8 mouse cellular contexts compared by ENCODE assay signal in genomic region chr6:39562166-39563015, GRCm38 (mm10). TPM values are rescaled to one million over a fixed set of nuclear protein-coding genes. Genes with fewer than 3 reads are reported as not detected.
A peak's percentile ranks its signal among the peaks of the same experiment; 100 is the strongest.
DNase-seq lines count a peak whose midpoint lies in the region; ATAC-seq and TF ChIP-seq lines count a peak whose summit lies in the region.

No protein-coding gene starts in this region.

- intact Hi-C loops in heart, postnatal 14 days (cut with DNase I) = loop anchor here (1.0 to 5.0 kb wide), 2 partner anchors 35 to 99 kb away; no protein-coding TSS in a partner anchor

- 0 out of 2 replicates have a peak overlapping the region, but pooled peaks have one; percentile 3 for H3K9ac ChIP-seq in ES-E14 (ENCODE audit: insufficient read depth, low read depth, low read length, poor library complexity, severe bottlenecking)
- H3K9ac ChIP-seq in forebrain, embryonic 14.5 days (ENCODE audit: low read length) = no peak overlapping the region
- H3K9ac ChIP-seq in liver, embryonic 15.5 days = no peak overlapping the region
- H3K9ac ChIP-seq in neural tube, embryonic 12.5 days = no peak overlapping the region

- H3K36me3 ChIP-seq in ES-E14 (ENCODE audit: control insufficient read depth, insufficient read depth, low read length, poor library complexity, severe bottlenecking) = no peaks in the 10 kb centered on the region
- H3K36me3 ChIP-seq in forebrain, embryonic 14.5 days (ENCODE audit: control insufficient read depth, insufficient read depth, low read length) = no peaks in the 10 kb centered on the region
- no peaks in the 10 kb centered on the region for H3K36me3 ChIP-seq in liver, embryonic 15.5 days (replicated peaks)
- H3K36me3 ChIP-seq in neural tube, embryonic 12.5 days = no peaks in the 10 kb centered on the region
- no peaks in the 10 kb centered on the region for H3K36me3 ChIP-seq in testis, adult 2 months (ENCODE audit: control insufficient read depth, insufficient read depth, low read length)

- peak overlapping the region; percentile 20 to 62; a peak in 3 of 4 replicates for H3K4me3 ChIP-seq in ES-E14 (ENCODE audit: insufficient read depth in 1 of 2, low read depth in 1 of 2, low read length in 2 of 2, poor library complexity in 1 of 2, severe bottlenecking in 1 of 2)
- no peak overlapping the region for H3K4me3 ChIP-seq in forebrain, embryonic 14.5 days (ENCODE audit: low read depth, low read length)
- H3K4me3 ChIP-seq in liver, embryonic 15.5 days (replicated peaks) = peak overlapping the region; percentile 37
- H3K4me3 ChIP-seq in neural tube, embryonic 12.5 days = 0 out of 2 replicates have a peak overlapping the region, but pooled peaks have one; percentile 3
- H3K4me3 ChIP-seq in testis, adult 2 months (ENCODE audit: control insufficient read depth, low read depth, low read length) = no peak overlapping the region

- no peaks in the 10 kb centered on the region for H3K27me3 ChIP-seq in forebrain, embryonic 14.5 days (replicated peaks; ENCODE audit: control insufficient read depth, insufficient read depth, low read length)
- peaks cover 27% of the 10 kb centered on the region for H3K27me3 ChIP-seq in liver, embryonic 15.5 days
- no peaks in the 10 kb centered on the region for H3K27me3 ChIP-seq in neural tube, embryonic 12.5 days (replicated peaks)
- no peaks in the 10 kb centered on the region for H3K27me3 ChIP-seq in testis, adult 2 months (ENCODE audit: control insufficient read depth, insufficient read depth, low read length)

- TF ChIP-seq CTCF in testis, adult 2 months (IDR thresholded peaks at IDR 0.05; ENCODE audit: control insufficient read depth, insufficient read depth, insufficient replicate concordance, low read depth, low read length) = peak; percentile 2; the same call in 1 of the 2 replicates

- no peaks in the 10 kb centered on the region for H3K9me3 ChIP-seq in ES-E14 (ENCODE audit: control insufficient read depth, insufficient read depth, low read depth, low read length)
- H3K9me3 ChIP-seq in forebrain, embryonic 14.5 days (replicated peaks; ENCODE audit: control insufficient read depth, low read length) = no peaks in the 10 kb centered on the region
- no peaks in the 10 kb centered on the region for H3K9me3 ChIP-seq in liver, embryonic 15.5 days (replicated peaks)
- no peaks in the 10 kb centered on the region for H3K9me3 ChIP-seq in neural tube, embryonic 12.5 days

- TF ChIP-seq POLR2A in testis, adult 2 months (IDR thresholded peaks at IDR 0.05; ENCODE audit: control insufficient read depth, low read depth, low read length) = no peak

- H3K4me2 ChIP-seq in forebrain, embryonic 14.5 days (ENCODE audit: low read length) = peak overlapping the region; percentile 34
- H3K4me2 ChIP-seq in liver, embryonic 15.5 days = peak overlapping the region; percentile 63
- H3K4me2 ChIP-seq in neural tube, embryonic 12.5 days (replicated peaks) = peak overlapping the region; percentile 36

- DNase-seq in ES-E14 (ENCODE audit: low read depth, low spot score) = peak; percentile 95
- peak; percentile 80 for DNase-seq in cerebellum, adult 11 months
- DNase-seq in forebrain, embryonic 14.5 days (ENCODE audit: low spot score) = peak; percentile 95
- peak; percentile 71 to 86 for DNase-seq in heart, postnatal 14 days
- peak; percentile 88 for DNase-seq in large intestine, adult 2 months (ENCODE audit: low read depth, low spot score)

- WGBS in forebrain, embryonic 14.5 days = 16% methylated on average over 23 of the region's 23 CpGs
- 16% methylated on average over 23 of the region's 23 CpGs for WGBS in large intestine, adult 2 months
- WGBS in liver, embryonic 15.5 days (ENCODE audit: insufficient replicate concordance) = 16% methylated on average over 23 of the region's 23 CpGs
- WGBS in neural tube, embryonic 12.5 days = 25% methylated on average over 23 of the region's 23 CpGs

- H3K4me1 ChIP-seq in ES-E14 (ENCODE audit: control insufficient read depth in 2 of 2, insufficient read depth in 2 of 2, low read length in 2 of 2, poor library complexity in 1 of 2) = 0 out of 4 replicates have a peak, but pooled peaks cover 0 to 3% of the 10 kb centered on the region in 2 experiments
- H3K4me1 ChIP-seq in forebrain, embryonic 14.5 days (ENCODE audit: control insufficient read depth, insufficient read depth, low read length) = peaks cover 10% of the 10 kb centered on the region; the same call in 1 of the 2 replicates
- peaks cover 12% of the 10 kb centered on the region for H3K4me1 ChIP-seq in liver, embryonic 15.5 days (replicated peaks)
- H3K4me1 ChIP-seq in neural tube, embryonic 12.5 days = peaks cover 11% of the 10 kb centered on the region
- peaks cover 5% of the 10 kb centered on the region; the same call in 1 of the 2 replicates for H3K4me1 ChIP-seq in testis, adult 2 months (ENCODE audit: control insufficient read depth, insufficient read depth, low read length)

- in situ Hi-C loops in ES-E14 (cut with MboI; ENCODE audit: low sequenced_read_pairs in 2 of 2, unreplicated experiment in 2 of 2) = loop anchor here in 1 of 2 experiments (10.0 kb wide), 1 partner anchor 98 kb away; no protein-coding TSS in a partner anchor

- H3K27ac ChIP-seq in ES-E14 (ENCODE audit: insufficient read depth, low read depth, low read length, poor library complexity, severe bottlenecking) = no peak overlapping the region
- H3K27ac ChIP-seq in forebrain, embryonic 14.5 days (ENCODE audit: low read depth, low read length) = no peak overlapping the region
- H3K27ac ChIP-seq in liver, embryonic 15.5 days (replicated peaks) = no peak overlapping the region; the same call in 1 of the 2 replicates
- no peak overlapping the region for H3K27ac ChIP-seq in neural tube, embryonic 12.5 days
- H3K27ac ChIP-seq in testis, adult 2 months (ENCODE audit: control insufficient read depth, insufficient read depth, low read depth, low read length) = no peak overlapping the region

- peak; percentile 60 for ATAC-seq in forebrain, embryonic 14.5 days
- ATAC-seq in liver, embryonic 15.5 days (ENCODE audit: insufficient read depth) = 0 out of 2 replicates have a peak, but pooled peaks have one; percentile 58
- ATAC-seq in neural tube, embryonic 12.5 days (ENCODE audit: low FRiP score, low read depth) = no peak

TF ChIP-seq in ES-E14, 5 proteins besides CTCF, POLR2A, EP300 and RAD21:
- no peak for TF ChIP-seq MAFK (IDR thresholded peaks at IDR 0.05; ENCODE audit: insufficient read depth, low read depth, low read length)
- TF ChIP-seq ZC3H11A (IDR thresholded peaks at IDR 0.05; ENCODE audit: borderline replicate concordance, low read depth, low read length) = peak; percentile 73; the same call in 1 of the 2 replicates
- TF ChIP-seq ZNF384 (IDR thresholded peaks at IDR 0.05; ENCODE audit: low read depth, low read length) = peak; percentile 49; the same call in 1 of the 2 replicates
- TF ChIP-seq HCFC1 (IDR thresholded peaks at IDR 0.05; ENCODE audit: borderline replicate concordance, insufficient read depth, low read length) = no peak
- TF ChIP-seq CHD2 (IDR thresholded peaks at IDR 0.05; ENCODE audit: low read depth, low read length) = no peak

RNA-seq across cellular contexts. Expression of gene Dennd2a, which starts 4.7 kb away (rescaled TPM):
- 22.1 and 24.8 TPM in 2 replicates for total RNA-seq in ES-E14 (2012; rRNA removed)
- polyA plus RNA-seq in forebrain, embryonic 14.5 days (2014; fragmentation: Nextera tagmentation; extraction: Ambion mirVana) = 14.2 and 15.8 TPM in 2 replicates
- 10 to 100 TPM; 13.6 to 15.3 TPM for total RNA-seq in heart, postnatal 14 days (2021)
- polyA plus RNA-seq in large intestine, adult 2 months (2012; rRNA removed) = 3.5 and 4.5 TPM in 2 replicates
- polyA plus RNA-seq in liver, embryonic 15.5 days (2015; fragmentation: Nextera tagmentation; extraction: Ambion mirVana) = 1.5 TPM in 2 replicates
- polyA plus RNA-seq in neural tube, embryonic 12.5 days (2016; fragmentation: Nextera tagmentation; extraction: Ambion mirVana) = 48.4 and 50.6 TPM in 2 replicates
- 9.5 and 10.0 TPM in 2 replicates for polyA plus RNA-seq in testis, adult 2 months (2012; rRNA removed)

RNA-seq across cellular contexts. Expression of gene Adck2, which starts 11.3 kb away (rescaled TPM):
- 11.4 and 18.1 TPM in 2 replicates for total RNA-seq in ES-E14 (2012; rRNA removed)
- 30.4 and 31.5 TPM in 2 replicates for polyA plus RNA-seq in forebrain, embryonic 14.5 days (2014; fragmentation: Nextera tagmentation; extraction: Ambion mirVana)
- total RNA-seq in heart, postnatal 14 days (2021) = 10 to 100 TPM; 15.3 to 18.3 TPM
- polyA plus RNA-seq in large intestine, adult 2 months (2012; rRNA removed) = 11.5 and 12.8 TPM in 2 replicates
- polyA plus RNA-seq in liver, embryonic 15.5 days (2015; fragmentation: Nextera tagmentation; extraction: Ambion mirVana) = 9.7 and 10.9 TPM in 2 replicates
- 37.2 and 40.9 TPM in 2 replicates for polyA plus RNA-seq in neural tube, embryonic 12.5 days (2016; fragmentation: Nextera tagmentation; extraction: Ambion mirVana)
- 4.2 and 5.5 TPM in 2 replicates for polyA plus RNA-seq in testis, adult 2 months (2012; rRNA removed)

RNA-seq across cellular contexts. Expression of gene Gm42420, which starts 23.2 kb away (rescaled TPM):
- not detected in 2 replicates for total RNA-seq in ES-E14 (2012; rRNA removed)
- 1.3 TPM in 1 of 2 replicates, not detected in the other for polyA plus RNA-seq in forebrain, embryonic 14.5 days (2014; fragmentation: Nextera tagmentation; extraction: Ambion mirVana)
- under 1 TPM in 1 of 2 experiments, not detected in 1; 0.79 TPM for total RNA-seq in heart, postnatal 14 days (2021)
- polyA plus RNA-seq in large intestine, adult 2 months (2012; rRNA removed) = 2.6 and 3.6 TPM in 2 replicates
- 2.5 and 2.7 TPM in 2 replicates for polyA plus RNA-seq in liver, embryonic 15.5 days (2015; fragmentation: Nextera tagmentation; extraction: Ambion mirVana)
- polyA plus RNA-seq in neural tube, embryonic 12.5 days (2016; fragmentation: Nextera tagmentation; extraction: Ambion mirVana) = 0.51 and 1.7 TPM in 2 replicates
- polyA plus RNA-seq in testis, adult 2 months (2012; rRNA removed) = 0.90 and 1.0 TPM in 2 replicates

RNA-seq across cellular contexts. Expression of gene Ndufb2, which starts 30.0 kb away (rescaled TPM):
- total RNA-seq in ES-E14 (2012; rRNA removed) = 109 and 122 TPM in 2 replicates
- polyA plus RNA-seq in forebrain, embryonic 14.5 days (2014; fragmentation: Nextera tagmentation; extraction: Ambion mirVana) = 354 and 423 TPM in 2 replicates
- total RNA-seq in heart, postnatal 14 days (2021) = 100 to 1,000 TPM; 584 to 623 TPM
- polyA plus RNA-seq in large intestine, adult 2 months (2012; rRNA removed) = 301 and 321 TPM in 2 replicates
- polyA plus RNA-seq in liver, embryonic 15.5 days (2015; fragmentation: Nextera tagmentation; extraction: Ambion mirVana) = 172 and 203 TPM in 2 replicates
- polyA plus RNA-seq in neural tube, embryonic 12.5 days (2016; fragmentation: Nextera tagmentation; extraction: Ambion mirVana) = 319 and 340 TPM in 2 replicates
- polyA plus RNA-seq in testis, adult 2 months (2012; rRNA removed) = 127 and 128 TPM in 2 replicates

Comparison
In these comparisons a context has a peak if more than half of its experiments do, and no peak if none do; other contexts are left out.
1. H3K4me3 ChIP-seq: peak in ES-E14 (2 of 2), liver, embryonic 15.5 days (single experiment) and neural tube, embryonic 12.5 days (single experiment); none in forebrain, embryonic 14.5 days (single experiment) and testis, adult 2 months (single experiment).
2. Peak in every context shown above with its lines, with median percentiles within 50 percentile points of each other: DNase-seq and H3K4me2 ChIP-seq.